Mouse (Mus musculus) gastrocnemius, postnatal 36 days (tissue): Measurements from ENCODE around the gene Trpm3. TPM values are rescaled to one million over a fixed set of nuclear protein-coding genes. Genes with fewer than 3 reads are reported as not detected.

Experiments used
- microRNA-seq, 2 experiments: library from miRNA; unstranded; fragments of <30 nt; microRNA quantifications; one replicate each; pipeline ENCODE4 v1.2.0; 2021
- total RNA-seq, 2 experiments: library from RNA; stranded (reverse); gene quantifications; 2 replicates each; pipeline ENCODE4 v1.2.3; 2021

Trpm3 gene
- total RNA-seq, 2 experiments from 2014 or later = 0.71 to 0.86 TPM

Small RNAs within 50 kb of the gene (microRNA-seq; reads per million reads assigned to microRNA genes)
- 140 to 231 reads per million in 2 experiments for gene Mir204
